Mouse (Mus musculus): ENCODE measurements around the gene Ubxn4.

Ubxn4 gene

DNA sequence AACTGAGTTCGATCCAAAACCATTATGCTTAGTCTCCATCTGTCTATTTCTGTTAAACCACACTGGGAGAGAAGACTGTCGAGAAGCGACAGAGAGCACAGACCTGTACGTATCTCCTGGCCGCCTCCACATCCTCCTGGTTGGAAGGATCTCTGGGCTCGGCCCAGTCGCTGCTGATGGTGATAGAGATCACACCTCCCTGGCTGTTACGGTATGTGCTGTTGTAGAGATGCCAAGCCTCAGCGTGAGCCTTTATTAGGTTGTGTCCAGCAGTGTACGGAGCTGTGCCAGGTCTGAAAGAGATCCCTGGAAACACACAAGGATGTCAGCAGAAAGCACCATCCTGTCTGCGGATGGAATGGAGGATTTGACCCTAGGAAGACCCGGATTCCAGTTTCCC is 49.8 kb downstream of the Ubxn4 start:
- no peak for TF ChIP-seq GATA4 (IDR thresholded peaks at IDR 0.05; ENCODE audit: insufficient replicate concordance, low read length)

DNA sequence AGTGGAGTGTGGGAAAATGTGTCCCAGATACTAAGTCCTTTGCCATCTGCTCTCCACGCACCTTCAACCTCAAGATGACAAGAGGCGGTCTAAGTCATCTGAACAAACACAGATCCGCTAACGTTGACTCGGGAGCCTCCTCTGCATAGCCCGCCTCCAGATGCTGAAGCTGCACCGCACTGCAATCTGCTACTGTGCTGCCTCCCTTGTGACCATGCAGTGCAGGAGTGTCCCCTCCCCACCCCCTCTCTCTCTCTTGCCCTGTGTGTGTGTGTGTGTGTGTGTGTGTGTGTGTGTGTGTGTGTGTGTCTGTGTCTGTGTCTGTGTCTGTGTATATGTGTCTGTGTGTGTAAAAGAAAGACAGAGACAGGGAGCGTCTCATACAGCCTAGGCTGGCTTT is 51.5 kb downstream of the Ubxn4 start:
- TF ChIP-seq GATA4 (IDR thresholded peaks at IDR 0.05; ENCODE audit: insufficient replicate concordance, low read length) = no peak

DNA sequence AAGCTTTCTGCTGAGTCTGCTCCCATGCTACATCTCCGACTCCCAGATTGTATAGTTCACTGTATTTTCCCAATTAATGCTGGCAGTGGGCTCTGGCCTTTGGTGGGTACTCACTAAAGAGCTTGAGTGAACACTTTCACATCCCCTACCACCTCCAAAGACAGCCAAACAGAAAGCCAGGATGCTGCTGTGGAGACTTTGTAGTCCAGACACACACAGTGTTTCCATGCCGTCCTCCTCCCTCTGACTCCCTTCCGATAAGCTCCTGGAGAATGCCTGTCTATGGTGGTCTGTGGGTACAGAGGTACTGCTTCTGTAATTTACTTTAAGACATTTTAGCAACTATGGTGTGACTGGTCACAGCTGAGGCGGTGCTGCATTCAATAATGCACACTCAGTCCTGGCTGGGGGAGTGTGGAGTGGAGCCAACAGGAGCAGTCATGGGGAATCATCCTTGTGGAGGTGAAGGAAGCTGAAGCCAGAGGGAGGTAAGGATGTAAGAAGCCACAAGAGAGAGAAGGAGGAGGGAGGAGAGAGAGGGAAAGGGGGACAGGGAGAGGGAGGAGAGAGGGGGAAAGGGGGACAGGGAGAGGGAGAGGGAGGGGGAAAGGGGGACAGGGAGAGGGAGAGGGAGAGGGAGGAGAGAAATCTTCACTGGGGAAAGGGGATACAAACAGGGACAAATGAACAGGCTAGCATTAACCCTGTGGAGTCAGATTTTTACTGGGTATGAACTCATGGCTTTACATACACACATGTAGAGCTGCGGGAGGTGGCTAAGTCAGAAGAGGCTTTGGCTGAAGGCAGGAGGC is 52.2 kb downstream of the Ubxn4 start:
- no peak for TF ChIP-seq GATA4 (IDR thresholded peaks at IDR 0.05; ENCODE audit: insufficient replicate concordance, low read length)

DNA sequence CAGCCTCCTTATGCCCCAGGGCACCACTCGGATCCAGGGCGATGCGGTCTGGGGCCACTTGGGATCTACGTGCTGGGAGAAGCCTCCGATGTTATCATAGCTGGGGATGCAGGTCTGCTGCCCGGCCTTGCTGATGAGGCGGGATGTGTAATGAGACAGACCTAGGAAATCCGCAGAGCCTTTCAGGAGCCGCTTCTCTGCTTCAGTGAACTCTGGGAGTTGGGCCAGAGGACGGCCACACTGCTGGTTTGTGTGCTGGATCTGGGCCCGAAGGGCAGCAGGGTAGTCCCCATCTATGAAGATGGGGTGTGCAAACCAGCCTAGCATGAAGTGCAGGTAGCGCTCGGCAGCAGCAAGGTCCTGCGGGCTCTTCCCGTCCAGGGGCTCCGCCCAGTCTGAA is 60.1 kb downstream of the Ubxn4 start:
- no peak for TF ChIP-seq GATA4 (IDR thresholded peaks at IDR 0.05; ENCODE audit: insufficient replicate concordance, low read length)

DNA sequence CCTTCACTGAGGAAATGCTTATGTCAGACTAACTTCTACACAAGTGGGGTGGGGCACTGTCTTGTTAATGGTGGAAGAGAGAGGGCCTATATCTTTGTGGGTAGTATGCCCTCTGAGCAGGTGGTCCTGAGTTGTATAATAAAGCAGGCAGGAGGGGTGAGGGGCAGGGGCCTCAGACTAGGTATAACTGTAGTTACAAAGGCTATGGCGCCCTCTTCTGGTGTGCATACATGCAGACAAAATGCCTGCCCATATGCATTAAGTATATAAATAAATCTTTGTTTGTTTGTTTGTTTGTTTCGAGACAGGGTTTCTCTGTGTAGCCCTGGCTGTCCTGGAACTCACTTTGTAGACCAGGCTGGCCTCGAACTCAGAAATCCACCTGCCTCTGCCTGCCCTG is 65.3 kb downstream of the Ubxn4 start:
- no peak for TF ChIP-seq GATA4 (IDR thresholded peaks at IDR 0.05; ENCODE audit: insufficient replicate concordance, low read length)

DNA sequence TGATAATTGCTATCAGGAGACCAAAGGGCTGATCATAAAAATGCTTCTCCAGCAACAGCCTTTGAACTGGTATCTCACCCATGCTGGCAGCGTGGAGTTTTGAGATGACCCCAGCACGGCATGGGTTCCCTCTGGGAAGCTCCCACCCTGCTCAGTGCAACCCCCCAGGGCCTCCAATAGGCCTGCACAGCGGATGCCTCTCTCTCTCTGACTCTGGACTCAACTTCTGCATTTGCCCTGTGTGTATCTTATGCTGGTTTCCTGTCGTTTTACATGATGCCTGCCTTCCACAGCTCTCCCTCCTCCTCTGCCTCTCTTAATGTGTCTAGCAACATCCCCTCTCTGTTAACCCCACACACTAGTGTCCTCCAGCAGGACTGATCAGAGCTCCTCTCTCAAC is 70.9 kb downstream of the Ubxn4 start:
- TF ChIP-seq GATA4 (IDR thresholded peaks at IDR 0.05; ENCODE audit: insufficient replicate concordance, low read length) = no peak

DNA sequence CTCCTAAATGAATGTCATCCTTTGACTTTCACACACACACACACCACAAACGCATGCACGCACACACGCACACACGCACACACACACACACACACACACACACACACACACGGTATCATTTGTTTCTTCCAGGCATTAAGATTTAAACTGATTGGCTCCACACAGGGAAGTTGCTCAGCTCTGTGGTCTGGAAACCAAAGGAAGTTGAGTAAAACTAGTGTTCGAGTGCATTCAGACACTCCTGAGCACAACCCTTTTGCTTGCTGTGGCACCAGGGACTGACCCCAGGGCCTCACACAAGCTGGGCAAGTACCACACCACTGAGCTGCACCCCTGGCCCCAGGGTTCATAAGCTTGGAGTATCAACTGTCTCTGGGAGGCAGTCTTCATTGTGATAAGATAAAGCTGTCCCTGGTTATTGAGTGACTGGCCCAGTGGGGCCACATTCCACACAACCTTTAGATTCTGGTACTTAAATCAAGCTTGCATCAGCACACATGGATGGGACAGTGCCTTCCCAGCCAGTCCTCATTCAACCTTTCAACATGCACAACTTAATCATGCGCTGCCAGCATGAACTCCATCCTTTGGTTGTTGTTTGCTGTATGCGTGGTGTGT is 79.4 kb downstream of the Ubxn4 start:
- TF ChIP-seq GATA4 (IDR thresholded peaks at IDR 0.05; ENCODE audit: insufficient replicate concordance, low read length) = no peak

DNA sequence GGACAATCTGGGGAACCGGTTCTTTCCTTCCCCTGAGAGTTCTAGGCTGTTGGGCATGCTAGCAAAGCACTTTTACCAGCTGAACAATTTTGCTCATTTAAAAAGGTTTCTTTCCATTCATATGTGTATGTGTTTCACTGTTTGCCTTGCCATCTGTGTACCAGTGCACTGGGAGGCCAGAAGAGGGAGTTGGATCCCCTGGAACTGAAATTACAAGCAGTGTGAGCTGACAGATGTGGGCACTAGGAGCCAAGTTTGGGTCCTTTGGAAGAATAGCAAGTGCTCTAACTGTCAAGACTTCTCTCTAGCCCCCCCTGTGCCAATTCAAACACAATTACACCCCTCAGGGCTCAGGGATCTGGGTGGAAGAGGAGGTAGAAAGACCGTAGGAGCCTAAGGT is 81.0 kb downstream of the Ubxn4 start:
- no peak for TF ChIP-seq GATA4 (IDR thresholded peaks at IDR 0.05; ENCODE audit: insufficient replicate concordance, low read length)

DNA sequence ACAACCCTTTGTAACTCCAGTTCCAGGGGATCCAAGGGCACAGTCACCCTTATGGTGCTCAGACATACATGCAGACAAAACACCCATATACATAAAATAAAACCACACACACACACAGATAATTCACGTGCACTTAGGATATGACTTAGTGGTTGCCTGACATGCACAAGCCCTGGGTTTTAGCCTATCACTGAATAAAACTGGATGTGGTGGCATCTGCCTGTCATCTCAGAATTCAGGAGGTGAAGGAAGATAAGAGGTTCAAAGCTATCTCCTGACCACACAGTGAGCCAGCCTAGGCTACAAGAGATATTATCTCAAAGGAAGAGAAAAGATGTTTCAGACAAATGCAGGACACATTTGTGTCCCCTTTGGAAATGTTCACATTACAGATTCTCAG is 83.4 kb downstream of the Ubxn4 start:
- TF ChIP-seq GATA4 (IDR thresholded peaks at IDR 0.05; ENCODE audit: insufficient replicate concordance, low read length) = no peak

DNA sequence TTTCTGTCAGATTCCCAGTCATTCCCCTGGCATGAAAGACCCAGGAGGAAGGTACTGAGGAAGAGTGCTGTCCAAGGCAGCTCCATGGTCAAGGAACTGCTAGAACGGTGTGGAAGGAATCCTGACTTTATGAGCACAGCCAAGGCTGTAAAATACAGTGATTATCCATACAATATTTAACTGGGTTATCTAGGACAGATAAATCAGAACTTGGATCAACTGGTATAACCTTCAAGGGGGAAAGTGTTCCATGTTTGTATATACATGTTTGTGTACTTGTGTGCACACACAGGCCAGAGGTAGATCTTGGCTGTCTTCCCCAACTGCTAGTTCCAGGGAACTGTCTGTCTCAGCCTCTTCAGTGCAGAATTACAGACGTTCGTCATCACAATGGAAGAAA is 84.5 kb downstream of the Ubxn4 start, which contains the start of gene Lct:
Gene Lct (minus strand): TSS at position 101 of the 400 bp plus-strand sequence.
- no peak for TF ChIP-seq GATA4 (IDR thresholded peaks at IDR 0.05; ENCODE audit: insufficient replicate concordance, low read length)

Data from liver, adult (tissue).